Mouse (Mus musculus) bone marrow macrophage, adult 2 months (primary cell): ENCODE data around the gene Krtap4-8.
"Not testable (repeated sequence)": the region's sequence is repeated elsewhere in the genome, so short reads cannot be mapped to it uniquely, and the experiment has no call there.

Source experiments
- CTCF ChIP-seq: IDR thresholded peaks from 2 replicates; pipeline ENCODE4 v1.5.1; 2012; ENCODE audit warnings: low read depth, mild to moderate bottlenecking, low read length, moderate library complexity
- POLR2A ChIP-seq: IDR thresholded peaks from 2 replicates; pipeline ENCODE4 v1.6.1; 2012; ENCODE audit warnings: mild to moderate bottlenecking, low read depth, low read length, borderline replicate concordance

GRCm38 (mm10) chr11:99772813-99773212, 7.7 kb downstream of the Krtap4-8 start, which contains the start of gene Gm11595:
- not testable (repeated sequence) for TF ChIP-seq CTCF, POLR2A
